Mouse (Mus musculus) hindbrain, embryonic 14.5 days (tissue): ENCODE data around the gene Slc44a5. TPM values are rescaled to one million over a fixed set of nuclear protein-coding genes. Genes with fewer than 3 reads are reported as not detected.

Source experiments
- ATAC-seq: fragments of 200-750 bp; cut with Nextera tagmentation; 2 replicates; pipeline ENCODE4 v1.8.0; 2017; ENCODE audit warnings: moderate number of reproducible peaks, mild to moderate bottlenecking, moderate TSS enrichment, moderate library complexity; ENCODE audit not compliant: low FRiP score
- DNase-seq: peaks from one replicate; pipeline ENCODE4 v3.0.0-alpha.2; 2015; ENCODE audit warnings: low spot score
- H3K27ac ChIP-seq: fragments of 300-500 bp; sonication (generic); 2 replicates; pipeline ENCODE4 v1.5.1; 2014; ENCODE audit warnings: mild to moderate bottlenecking, moderate library complexity
- H3K27me3 ChIP-seq: fragments of 300-500 bp; sonication (generic); 2 replicates; pipeline ENCODE4 v1.6.1; 2014; ENCODE audit warnings: mild to moderate bottlenecking, low read length, mixed read lengths; ENCODE audit not compliant: control insufficient read depth, insufficient read depth
- H3K36me3 ChIP-seq: fragments of 300-500 bp; sonication (generic); replicated peaks from 2 replicates; pipeline ENCODE4 v1.6.1; 2014; ENCODE audit not compliant: control insufficient read depth, insufficient read depth
- H3K4me1 ChIP-seq: fragments of 300-500 bp; sonication (generic); replicated peaks from 2 replicates; pipeline ENCODE4 v1.6.1; 2014; ENCODE audit warnings: antibody characterized with exemption, low read length, mixed read lengths; ENCODE audit not compliant: control insufficient read depth, insufficient read depth
- H3K4me2 ChIP-seq: fragments of 300-500 bp; sonication (generic); replicated peaks from 2 replicates; pipeline ENCODE4 v1.6.1; 2014; ENCODE audit warnings: mild to moderate bottlenecking, moderate library complexity
- H3K4me3 ChIP-seq: fragments of 300-500 bp; sonication (generic); replicated peaks from 2 replicates; pipeline ENCODE4 v1.5.1; 2014; ENCODE audit warnings: mild to moderate bottlenecking, low read length
- H3K9ac ChIP-seq: fragments of 300-500 bp; sonication (generic); 2 replicates; pipeline ENCODE4 v1.6.1; 2014
- H3K9me3 ChIP-seq: fragments of 300-500 bp; sonication (generic); 2 replicates; pipeline ENCODE4 v1.6.1; 2016; ENCODE audit warnings: low read length; ENCODE audit not compliant: control insufficient read depth
- WGBS: fragments of 180-500 bp; shearing (Covaris S2); extraction: QIAGEN DNeasy Blood & Tissue Kit; methylation state at CpG from one replicate; pipeline ENCODE4 v1.1.7; 2014; 5-methylcytosine and 5-hydroxymethylcytosine counted together
- polyA plus RNA-seq: library from polyadenylated mRNA; unstranded; fragments of >200 nt; fragmentation: Nextera tagmentation; extraction: Ambion mirVana; gene quantifications from 2 replicates; pipeline ENCODE4 v1.2.1, GENCODE M21; 2014

The Slc44a5 gene
- polyA plus RNA-seq, 1 experiment from 2014 or later = 11.3 TPM

DNA sequence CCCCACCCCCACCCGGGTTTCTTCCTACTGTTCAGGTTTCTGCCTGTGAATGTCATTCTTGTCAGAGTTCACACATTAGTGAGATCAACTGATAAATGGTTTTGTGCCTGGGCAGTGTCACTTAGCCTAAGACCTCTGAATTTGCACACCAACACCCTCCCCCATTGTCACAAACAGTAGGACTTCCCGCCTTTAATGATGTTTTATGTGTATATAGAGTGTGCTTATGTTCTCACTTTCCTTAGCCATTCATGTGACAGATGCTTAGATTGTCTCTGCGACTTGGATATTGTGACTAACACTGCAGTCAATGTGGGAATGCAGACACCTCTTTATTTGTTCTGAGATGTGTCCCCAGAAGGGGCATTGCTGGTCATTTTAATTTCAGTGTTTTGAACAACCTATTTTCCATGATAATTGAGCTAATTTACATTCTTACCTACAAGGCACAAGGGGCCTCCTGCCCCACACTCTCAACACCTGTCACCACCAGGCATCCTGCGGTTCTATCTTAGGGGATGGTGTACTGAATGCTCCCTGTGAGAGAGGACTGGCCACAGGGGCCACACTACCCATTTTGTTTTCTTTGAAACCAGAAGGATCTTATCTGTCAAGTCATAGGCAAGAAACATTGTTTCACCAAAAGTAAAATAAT, 236.7 kb downstream of the Slc44a5 start:
- ATAC-seq = peak; percentile 27; the same call in 1 of the 2 replicates
- no peaks in the 10 kb centered on the region for H3K36me3 ChIP-seq
- peaks cover 12% of the 10 kb centered on the region; the same call in 1 of the 2 replicates for H3K4me1 ChIP-seq
- DNase-seq = no peak
- no peak overlapping the region for H3K4me3 ChIP-seq
- H3K9ac ChIP-seq = no peak overlapping the region
- H3K9me3 ChIP-seq = no peaks in the 10 kb centered on the region
- no peak overlapping the region for H3K4me2 ChIP-seq
- H3K27me3 ChIP-seq = no peaks in the 10 kb centered on the region
- WGBS = 10% methylated on average over 4 of the region's 4 CpGs
- H3K27ac ChIP-seq = peak overlapping the region; percentile 57; the same call in 1 of the 2 replicates

DNA sequence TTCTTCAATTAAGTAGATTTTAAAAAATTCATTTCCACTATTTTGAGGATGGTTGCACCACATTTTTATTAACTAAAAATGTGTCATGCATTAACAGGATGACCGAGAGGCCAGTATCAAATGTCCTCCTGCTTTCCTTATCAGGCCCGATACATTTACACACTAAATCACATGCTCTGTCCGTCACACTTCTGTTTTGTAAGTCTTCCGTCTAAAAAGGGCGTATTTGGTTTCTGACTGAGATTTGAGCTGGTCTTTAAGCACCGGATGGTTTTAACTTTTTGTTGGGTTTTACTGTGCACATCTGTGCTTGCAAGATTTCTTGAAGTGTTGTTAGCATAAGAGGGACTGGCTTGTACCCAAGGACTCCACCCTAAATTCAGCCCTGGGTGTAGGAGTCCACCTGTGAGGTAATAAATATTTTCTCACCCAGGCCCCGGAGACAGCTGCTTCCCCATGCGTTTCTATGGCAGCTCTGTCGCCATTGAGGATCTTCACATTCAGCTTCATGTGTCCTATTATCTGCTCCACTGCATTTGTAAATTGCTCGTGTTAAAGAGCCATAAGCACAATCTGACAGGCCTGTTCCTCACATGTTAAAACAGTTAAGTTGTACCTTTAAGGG, 237.3 kb downstream of the Slc44a5 start:
- WGBS = 50% methylated on average over 10 of the region's 10 CpGs
- Histone ChIP-seq H3K9ac (no peak overlapping the region), H3K27ac (0 out of 2 replicates have a peak overlapping the region, but pooled peaks have one; percentile 57), H3K36me3 (no peaks in the 10 kb centered on the region), H3K4me3 (no peak overlapping the region), H3K4me2 (no peak overlapping the region), H3K4me1 (peaks cover 12% of the 10 kb centered on the region; the same call in 1 of the 2 replicates), H3K9me3 (no peaks in the 10 kb centered on the region), H3K27me3 (no peaks in the 10 kb centered on the region)
- ATAC-seq (no peak), DNase-seq (no peak)

DNA sequence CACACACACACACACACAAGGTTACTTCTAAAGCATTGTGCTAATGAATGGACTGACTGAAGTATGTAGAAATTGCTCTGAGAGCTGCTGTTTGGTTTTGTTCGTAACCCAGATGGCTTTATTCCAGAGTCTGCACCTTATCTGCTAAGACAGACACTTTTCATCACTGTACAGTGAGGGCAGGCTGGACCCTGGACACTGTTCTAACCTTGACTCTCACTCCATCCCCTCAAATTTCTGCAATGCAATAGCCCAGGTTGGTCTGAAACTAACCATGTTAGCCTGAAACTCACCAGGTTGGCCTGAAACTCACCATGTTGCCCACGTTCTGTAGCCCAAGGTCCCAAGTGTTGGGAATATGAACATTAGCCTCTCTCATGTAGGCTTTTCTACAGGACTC, 239.3 kb downstream of the Slc44a5 start:
- Histone ChIP-seq H3K9me3 (no peaks in the 10 kb centered on the region), H3K27me3 (no peaks in the 10 kb centered on the region), H3K36me3 (no peaks in the 10 kb centered on the region), H3K9ac (no peak overlapping the region), H3K4me3 (no peak overlapping the region), H3K4me2 (no peak overlapping the region), H3K4me1 (peaks cover 12% of the 10 kb centered on the region; the same call in 1 of the 2 replicates), H3K27ac (no peak overlapping the region)
- no peak for ATAC-seq
- 91% methylated on average over 2 of the region's 2 CpGs for WGBS
- DNase-seq = no peak

DNA sequence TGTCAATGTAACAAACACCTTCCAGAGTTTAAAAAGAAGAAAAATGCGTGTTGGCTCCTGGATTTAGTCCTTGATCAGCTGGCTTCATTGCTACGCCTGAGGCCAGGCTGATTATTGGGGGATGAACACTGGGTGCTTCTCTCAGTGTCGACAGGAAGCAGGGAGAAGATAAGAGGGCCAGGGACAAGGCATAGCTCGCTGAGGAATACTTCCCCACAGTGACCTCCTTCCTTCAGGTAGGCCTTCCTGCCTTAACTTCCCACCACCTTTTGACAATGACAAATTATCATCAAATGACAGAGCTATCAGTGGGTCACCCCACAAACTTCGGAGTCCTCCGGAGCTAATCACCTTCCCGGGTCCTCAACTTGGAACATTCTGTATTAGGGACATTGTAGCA, 242.1 kb downstream of the Slc44a5 start:
- Histone ChIP-seq H3K4me1 (peaks cover 4% of the 10 kb centered on the region; the same call in 1 of the 2 replicates), H3K27me3 (no peaks in the 10 kb centered on the region), H3K27ac (no peak overlapping the region), H3K4me3 (no peak overlapping the region), H3K9me3 (no peaks in the 10 kb centered on the region), H3K9ac (no peak overlapping the region), H3K4me2 (no peak overlapping the region), H3K36me3 (no peaks in the 10 kb centered on the region)
- WGBS = 84% methylated on average over 7 of the region's 7 CpGs
- DNase-seq (no peak), ATAC-seq (no peak)

DNA sequence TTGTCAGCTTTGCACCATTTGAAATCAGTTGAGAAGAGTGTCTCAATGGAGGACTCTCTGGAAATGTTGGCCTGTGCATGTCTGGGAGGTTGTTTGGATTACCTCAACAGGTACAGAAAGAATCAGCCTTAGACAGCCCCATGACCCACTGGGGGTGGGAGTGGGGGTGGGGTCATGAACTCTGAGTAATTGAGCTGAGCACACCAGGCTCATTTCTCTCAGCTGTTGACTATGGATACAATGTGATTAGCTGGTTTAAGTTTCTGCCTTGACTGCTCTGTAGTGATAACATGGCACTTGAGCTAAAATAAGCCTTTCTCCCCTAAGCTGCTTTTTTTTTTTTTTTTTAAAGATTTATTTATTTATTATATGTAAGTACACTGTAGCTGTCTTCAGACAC, 242.5 kb downstream of the Slc44a5 start:
- Histone ChIP-seq H3K4me3 (no peak overlapping the region), H3K4me1 (no peaks in the 10 kb centered on the region), H3K9ac (no peak overlapping the region), H3K36me3 (no peaks in the 10 kb centered on the region), H3K27ac (no peak overlapping the region), H3K27me3 (no peaks in the 10 kb centered on the region), H3K9me3 (no peaks in the 10 kb centered on the region), H3K4me2 (no peak overlapping the region)
- no peak for DNase-seq
- no peak for ATAC-seq

DNA sequence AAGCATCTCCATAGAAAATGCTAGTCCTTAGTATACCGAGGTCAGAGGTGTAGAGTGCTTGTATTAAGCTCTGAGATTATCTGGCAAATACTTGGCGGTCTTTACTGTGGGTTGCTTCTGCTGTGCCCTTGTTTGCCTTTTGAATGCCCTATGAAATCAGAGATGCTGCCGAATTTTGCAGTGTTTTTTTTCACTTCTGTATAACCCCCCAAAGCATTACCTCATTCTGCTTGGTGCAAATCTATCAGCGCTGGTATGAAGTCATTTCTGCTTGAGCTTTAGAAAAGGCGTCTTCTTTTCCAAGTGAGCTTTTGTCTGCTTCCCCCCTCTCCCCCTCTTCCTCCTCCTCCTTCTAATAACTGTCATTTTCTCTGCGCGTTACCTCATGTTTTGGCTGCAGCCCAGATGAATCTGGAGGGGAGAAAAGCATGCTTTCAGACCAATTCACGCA, 248.9 kb downstream of the Slc44a5 start:
- H3K4me2 ChIP-seq = peak overlapping the region; percentile 11; the same call in 1 of the 2 replicates
- DNase-seq = peak; percentile 66
- peak overlapping the region; percentile 55 for H3K27ac ChIP-seq
- no peak overlapping the region for H3K9ac ChIP-seq
- WGBS = 23% methylated on average over 8 of the region's 8 CpGs
- ATAC-seq = peak; percentile 24; the same call in 1 of the 2 replicates
- no peak overlapping the region for H3K4me3 ChIP-seq
- H3K36me3 ChIP-seq = no peaks in the 10 kb centered on the region
- H3K9me3 ChIP-seq = no peaks in the 10 kb centered on the region
- peaks cover 14% of the 10 kb centered on the region; the same call in 1 of the 2 replicates for H3K4me1 ChIP-seq
- H3K27me3 ChIP-seq = no peaks in the 10 kb centered on the region

DNA sequence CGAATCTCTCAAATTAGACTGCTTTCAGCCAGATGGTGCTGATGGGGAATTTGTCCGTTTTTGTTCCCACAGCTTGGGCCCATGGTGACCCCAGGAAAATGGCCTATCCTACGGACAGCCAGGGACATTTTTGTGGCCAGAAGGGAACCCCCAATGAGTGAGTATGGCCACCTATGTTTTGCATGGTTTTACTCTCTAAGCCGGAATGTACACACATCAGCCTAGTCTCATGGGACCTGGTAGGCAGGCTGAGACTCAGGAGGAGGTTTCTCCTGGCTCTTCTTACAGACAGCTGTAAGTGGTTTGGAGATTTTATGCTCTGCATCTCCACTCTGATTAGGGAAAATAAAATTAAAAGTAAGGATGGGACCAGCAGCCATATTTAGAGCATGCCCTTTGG, 249.5 kb downstream of the Slc44a5 start:
- Histone ChIP-seq H3K27me3 (no peaks in the 10 kb centered on the region), H3K9ac (no peak overlapping the region), H3K4me2 (peak overlapping the region; percentile 11), H3K4me1 (peaks cover 14% of the 10 kb centered on the region; the same call in 1 of the 2 replicates), H3K9me3 (no peaks in the 10 kb centered on the region), H3K4me3 (no peak overlapping the region), H3K36me3 (no peaks in the 10 kb centered on the region), H3K27ac (peak overlapping the region; percentile 55; the same call in 1 of the 2 replicates)
- ATAC-seq (no peak), DNase-seq (no peak)
- WGBS = 36% methylated on average over 4 of the region's 4 CpGs

DNA sequence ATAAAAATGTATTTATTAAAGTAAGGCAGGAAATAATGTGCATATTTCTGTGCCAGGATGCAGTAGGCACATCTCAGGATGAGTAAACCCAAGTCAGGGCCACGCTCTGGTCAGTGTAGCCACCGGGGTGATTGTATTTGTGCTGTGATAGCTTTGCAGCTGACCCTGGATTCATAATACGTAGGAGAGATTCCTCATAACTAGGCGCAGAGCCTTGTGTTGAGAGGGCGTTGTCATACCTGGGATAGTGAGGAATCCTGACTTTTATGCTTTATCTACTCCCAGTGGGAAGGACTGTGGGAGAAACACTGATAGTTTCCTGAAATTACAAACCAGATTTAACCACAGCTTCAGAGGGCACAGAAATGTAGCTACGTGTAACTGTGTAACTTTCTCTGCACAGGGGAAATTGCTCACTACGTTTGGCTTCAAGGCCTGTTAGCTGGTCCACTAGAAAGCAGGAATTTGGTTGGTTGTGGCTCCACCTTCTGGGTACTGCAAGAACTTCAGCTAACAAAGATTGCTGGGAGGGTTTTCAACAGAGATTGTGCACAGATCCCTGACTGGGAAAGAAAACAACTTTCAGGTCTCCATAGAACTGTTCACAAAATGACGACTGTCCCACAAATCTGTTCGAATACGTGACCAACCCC, 253.0 kb downstream of the Slc44a5 start:
- H3K27me3 ChIP-seq = no peaks in the 10 kb centered on the region
- H3K27ac ChIP-seq = no peak overlapping the region
- DNase-seq = peak; percentile 90
- no peak overlapping the region for H3K4me3 ChIP-seq
- no peaks in the 10 kb centered on the region for H3K36me3 ChIP-seq
- peaks cover 14% of the 10 kb centered on the region; the same call in 1 of the 2 replicates for H3K4me1 ChIP-seq
- H3K9me3 ChIP-seq = no peaks in the 10 kb centered on the region
- 53% methylated on average over 10 of the region's 10 CpGs for WGBS
- no peak overlapping the region for H3K9ac ChIP-seq
- H3K4me2 ChIP-seq = no peak overlapping the region
- ATAC-seq = peak; percentile 81

DNA sequence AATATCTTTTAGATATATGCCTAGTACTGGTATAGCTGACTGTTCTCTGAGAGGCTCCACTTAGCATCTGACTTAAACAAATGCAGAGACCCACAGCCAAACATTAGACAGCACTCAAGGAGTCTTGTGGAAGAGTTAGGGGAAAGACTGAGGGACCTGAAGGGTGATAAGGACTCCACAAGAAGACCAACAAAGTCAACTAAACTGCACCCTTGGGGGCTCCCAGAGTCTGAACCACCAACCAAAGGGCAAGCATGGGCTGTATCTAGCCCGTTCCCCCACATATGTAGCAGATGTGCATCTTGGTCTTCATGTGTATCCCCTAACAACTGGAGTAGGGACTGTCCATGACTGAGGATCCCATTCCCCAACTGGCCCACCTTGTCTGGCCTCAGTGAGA, 271.7 kb downstream of the Slc44a5 start:
- no peak overlapping the region for H3K9ac ChIP-seq
- no peak overlapping the region for H3K4me3 ChIP-seq
- WGBS = 92% methylated on average over 1 of the region's 1 CpGs
- no peaks in the 10 kb centered on the region for H3K27me3 ChIP-seq
- H3K9me3 ChIP-seq = no peaks in the 10 kb centered on the region
- no peak overlapping the region for H3K27ac ChIP-seq
- no peak for DNase-seq
- no peak for ATAC-seq
- no peak overlapping the region for H3K4me2 ChIP-seq
- no peaks in the 10 kb centered on the region for H3K4me1 ChIP-seq
- H3K36me3 ChIP-seq = no peaks in the 10 kb centered on the region
